Mouse (Mus musculus): ENCODE measurements around the gene Egr2.

- TF ChIP-seq EP300 (IDR thresholded peaks at IDR 0.05; ENCODE audit: low read depth) (no peak), CTCF (IDR thresholded peaks at IDR 0.05; ENCODE audit: low read depth) (no peak)
Observed at GRCm38 (mm10) chr10:67536621-67537141, 1.4 kb downstream of the Egr2 start.
